Mouse (Mus musculus) liver, postnatal 0 days (tissue): ENCODE measurements around the gene Smcr8. TPM values are rescaled to one million over a fixed set of nuclear protein-coding genes. Genes with fewer than 3 reads are reported as not detected.

ENCODE experiments used
- ATAC-seq: fragments of 200-750 bp; cut with Nextera tagmentation; 2 replicates; pipeline ENCODE4 v1.8.0; 2017; ENCODE audit warnings: mild to moderate bottlenecking, moderate library complexity
- DNase-seq: peaks from one replicate; pipeline ENCODE4 v3.0.0-alpha.2; 2016
- H3K27ac ChIP-seq: fragments of 300-500 bp; sonication (generic); 2 replicates; pipeline ENCODE4 v1.5.1; 2014; ENCODE audit warnings: antibody characterized with exemption, moderate library complexity, mild to moderate bottlenecking, low read depth
- H3K27me3 ChIP-seq: fragments of 300-500 bp; sonication (generic); 2 replicates; pipeline ENCODE4 v1.6.1; 2014; ENCODE audit warnings: low read length, control low read depth, mixed read lengths; ENCODE audit not compliant: insufficient read depth
- H3K36me3 ChIP-seq: fragments of 300-500 bp; sonication (generic); replicated peaks from 2 replicates; pipeline ENCODE4 v1.6.1; 2014; ENCODE audit warnings: mild to moderate bottlenecking, control low read depth, low read length, moderate library complexity, mixed read lengths; ENCODE audit not compliant: insufficient read depth
- H3K4me1 ChIP-seq: fragments of 300-500 bp; sonication (generic); 2 replicates; pipeline ENCODE4 v1.6.1; 2014; ENCODE audit warnings: antibody characterized with exemption, mild to moderate bottlenecking, control low read depth; ENCODE audit not compliant: insufficient read depth
- H3K4me2 ChIP-seq: fragments of 300-500 bp; sonication (generic); 2 replicates; pipeline ENCODE4 v1.6.1; 2014; ENCODE audit warnings: low read depth, mild to moderate bottlenecking, low read length, moderate library complexity, mixed read lengths
- H3K4me3 ChIP-seq: fragments of 300-500 bp; sonication (generic); 2 replicates; pipeline ENCODE4 v1.5.1; 2014; ENCODE audit warnings: low read depth, low read length
- H3K9ac ChIP-seq: fragments of 300-500 bp; sonication (generic); replicated peaks from 2 replicates; pipeline ENCODE4 v1.6.1; 2014; ENCODE audit warnings: mild to moderate bottlenecking, moderate library complexity
- H3K9me3 ChIP-seq: fragments of 300-500 bp; sonication (generic); 2 replicates; pipeline ENCODE4 v1.6.1; 2016; ENCODE audit warnings: mild to moderate bottlenecking, control low read depth, low read length, mixed read lengths
- CTCF ChIP-seq: sonication (generic); IDR thresholded peaks from 2 replicates; pipeline ENCODE4 v1.5.1; 2016; ENCODE audit warnings: antibody characterized with exemption, low read depth
- EP300 ChIP-seq: IDR thresholded peaks from 2 replicates; pipeline ENCODE4 v1.6.1; 2016; ENCODE audit warnings: antibody characterized with exemption, low read depth, mild to moderate bottlenecking
- WGBS: fragments of 180-500 bp; shearing (Covaris S2); extraction: QIAGEN DNeasy Blood & Tissue Kit; methylation state at CpG from one replicate; pipeline ENCODE4 v1.1.7; 2014; ENCODE audit not compliant: insufficient replicate concordance; 5-methylcytosine and 5-hydroxymethylcytosine counted together
- polyA plus RNA-seq: library from polyadenylated mRNA; unstranded; fragments of >200 nt; fragmentation: Nextera tagmentation; extraction: Ambion mirVana; gene quantifications from 2 replicates; pipeline ENCODE4 v1.2.1, GENCODE M21; 2015

The Smcr8 gene
- 1.9 and 2.0 TPM in 2 replicates for polyA plus RNA-seq

- Histone ChIP-seq H3K4me1 (peaks cover 61% of the 10 kb centered on the region), H3K9me3 (no peaks in the 10 kb centered on the region), H3K27me3 (no peaks in the 10 kb centered on the region), H3K36me3 (no peaks in the 10 kb centered on the region; the same call in 1 of the 2 replicates), H3K4me2 (peak within 1 kb of the TSS; percentile 82), H3K9ac (peak within 1 kb of the TSS; percentile 90), H3K27ac (peak within 1 kb of the TSS; percentile 89), H3K4me3 (peak within 1 kb of the TSS; percentile 84)
- ATAC-seq: peak; percentile 96
- DNase-seq: peak; percentile 88
- peak; percentile 74 for TF ChIP-seq EP300
- no peak for TF ChIP-seq CTCF
- WGBS: under 1% methylated on average over 62 of the region's 62 CpGs
These were observed at the start of gene Smcr8, which contains the start of gene Top3a for GRCm38 (mm10) chr11:60776829-60777740. TSS of gene Smcr8 (plus strand) at chr11:60777524. TSS of gene Top3a (minus strand) at chr11:60777365.

GRCm38 (mm10) chr11:60728260-60728761 is 49.0 kb upstream of the Smcr8 start, which contains the start of gene Mief2:
TSS of gene Mief2 (plus strand) at chr11:60728398.
- H3K9ac ChIP-seq: peak within 1 kb of the TSS; percentile 80
- peak within 1 kb of the TSS; percentile 83 for H3K4me2 ChIP-seq
- peaks cover 26% of the 10 kb centered on the region for H3K4me1 ChIP-seq
- peak within 1 kb of the TSS; percentile 87 for H3K27ac ChIP-seq
- WGBS: under 1% methylated on average over 44 of the region's 44 CpGs
- H3K4me3 ChIP-seq: peak within 1 kb of the TSS; percentile 73
- TF ChIP-seq CTCF (no peak), EP300 (no peak)
- peaks cover 12% of the 10 kb centered on the region for H3K36me3 ChIP-seq
- ATAC-seq (peak; percentile 90), DNase-seq (peak; percentile 92)
- H3K9me3 ChIP-seq: no peaks in the 10 kb centered on the region
- no peaks in the 10 kb centered on the region for H3K27me3 ChIP-seq

GRCm38 (mm10) chr11:60729217-60729641 is 48.1 kb upstream of the Smcr8 start:
- Histone ChIP-seq H3K36me3 (peaks cover 7% of the 10 kb centered on the region; the same call in 1 of the 2 replicates), H3K27me3 (no peaks in the 10 kb centered on the region), H3K4me1 (peaks cover 26% of the 10 kb centered on the region), H3K9ac (peak overlapping the region; percentile 41), H3K27ac (peak overlapping the region; percentile 87; the same call in 1 of the 2 replicates), H3K4me2 (peak overlapping the region; percentile 83), H3K4me3 (peak overlapping the region; percentile 73), H3K9me3 (no peaks in the 10 kb centered on the region)
- TF ChIP-seq EP300 (no peak), CTCF (no peak)
- DNase-seq (no peak), ATAC-seq (no peak)
- 60% methylated on average over 6 of the region's 6 CpGs for WGBS

- no peak overlapping the region for H3K27ac ChIP-seq
- no peaks in the 10 kb centered on the region; the same call in 1 of the 2 replicates for H3K36me3 ChIP-seq
- peaks cover 26% of the 10 kb centered on the region for H3K4me1 ChIP-seq
- WGBS: 73% methylated on average over 9 of the region's 9 CpGs
- TF ChIP-seq EP300 (no peak), CTCF (no peak)
- H3K9me3 ChIP-seq: no peaks in the 10 kb centered on the region
- ATAC-seq (no peak), DNase-seq (no peak)
- no peak overlapping the region for H3K4me2 ChIP-seq
- H3K27me3 ChIP-seq: no peaks in the 10 kb centered on the region
- no peak overlapping the region for H3K9ac ChIP-seq
- H3K4me3 ChIP-seq: no peak overlapping the region
These were observed 47.2 kb upstream of the Smcr8 start for GRCm38 (mm10) chr11:60730169-60730568.

GRCm38 (mm10) chr11:60731251-60731650 is 46.1 kb upstream of the Smcr8 start:
- DNase-seq (no peak), ATAC-seq (no peak)

GRCm38 (mm10) chr11:60734206-60734605 is 43.1 kb upstream of the Smcr8 start:
- Histone ChIP-seq H3K9me3 (no peaks in the 10 kb centered on the region), H3K4me3 (no peak overlapping the region), H3K27me3 (no peaks in the 10 kb centered on the region), H3K4me2 (no peak overlapping the region), H3K9ac (no peak overlapping the region), H3K36me3 (peaks cover 1% of the 10 kb centered on the region; the same call in 1 of the 2 replicates), H3K27ac (no peak overlapping the region), H3K4me1 (peaks cover 4% of the 10 kb centered on the region)
- TF ChIP-seq CTCF (no peak), EP300 (no peak)
- ATAC-seq: no peak
- 70% methylated on average over 2 of the region's 2 CpGs for WGBS
- DNase-seq: no peak

More at GRCm38 (mm10) chr11:60731251-60731650, 46.1 kb upstream of the Smcr8 start:
- Histone ChIP-seq H3K27me3 (no peaks in the 10 kb centered on the region), H3K9ac (no peak overlapping the region), H3K36me3 (no peaks in the 10 kb centered on the region; the same call in 1 of the 2 replicates), H3K4me3 (no peak overlapping the region), H3K27ac (no peak overlapping the region), H3K4me1 (peaks cover 22% of the 10 kb centered on the region), H3K4me2 (no peak overlapping the region), H3K9me3 (no peaks in the 10 kb centered on the region)
- TF ChIP-seq CTCF: no peak
- TF ChIP-seq EP300: no peak
- 84% methylated on average over 14 of the region's 14 CpGs for WGBS
